Mouse (Mus musculus) mouse trophoblast stem cell (cell line): ENCODE results near the gene Cisd2.

Experiments
- in situ Hi-C, 2 experiments: fragments of 300-500 bp; cut with MseI, MboI; formaldehyde crosslinking; loops; 2 replicates in 1 of 2; 3 replicates in 1 of 2; pipeline ENCODE4 v1.15.1; 2025

The Cisd2 gene

DNA sequence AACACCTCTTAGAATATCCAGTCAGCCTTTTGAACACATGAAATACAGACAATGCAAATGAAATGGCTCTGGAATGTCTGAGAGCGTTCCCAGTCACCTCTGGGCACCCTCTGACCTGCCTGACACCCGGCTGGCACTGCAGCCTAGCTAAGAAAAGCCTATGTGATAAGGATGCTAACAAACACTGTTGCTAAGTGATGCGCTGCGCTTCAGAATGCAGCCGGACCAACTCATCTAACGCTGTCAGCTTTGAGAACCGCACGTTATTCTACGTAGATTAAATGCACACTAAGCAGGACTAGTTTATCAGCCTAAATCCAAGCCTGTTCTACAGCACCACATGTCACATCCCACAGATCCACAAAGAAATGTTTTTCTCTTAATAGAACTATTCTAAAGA lies 11.9 kb downstream of the Cisd2 start:
- in situ Hi-C loops: no loop called here

DNA sequence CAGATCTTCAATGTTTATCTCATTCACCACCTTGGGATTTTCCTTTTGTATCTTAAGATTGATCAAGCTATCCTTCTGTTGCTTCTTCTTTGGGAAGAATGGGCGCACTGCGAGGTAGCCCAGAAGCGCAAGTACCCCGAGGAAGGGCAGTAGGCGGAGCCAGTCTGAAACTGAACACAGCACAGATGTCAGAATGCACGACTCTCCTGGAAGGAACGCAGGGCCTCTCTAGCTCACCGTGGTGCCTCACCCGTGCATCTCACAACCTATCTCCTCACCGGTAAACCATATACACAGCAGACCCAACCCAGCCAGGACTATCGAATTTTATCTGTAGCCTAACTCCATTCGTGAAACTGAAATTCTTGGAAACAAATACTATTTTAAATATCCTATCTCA lies 12.7 kb downstream of the Cisd2 start:
- in situ Hi-C loops: no loop called here

DNA sequence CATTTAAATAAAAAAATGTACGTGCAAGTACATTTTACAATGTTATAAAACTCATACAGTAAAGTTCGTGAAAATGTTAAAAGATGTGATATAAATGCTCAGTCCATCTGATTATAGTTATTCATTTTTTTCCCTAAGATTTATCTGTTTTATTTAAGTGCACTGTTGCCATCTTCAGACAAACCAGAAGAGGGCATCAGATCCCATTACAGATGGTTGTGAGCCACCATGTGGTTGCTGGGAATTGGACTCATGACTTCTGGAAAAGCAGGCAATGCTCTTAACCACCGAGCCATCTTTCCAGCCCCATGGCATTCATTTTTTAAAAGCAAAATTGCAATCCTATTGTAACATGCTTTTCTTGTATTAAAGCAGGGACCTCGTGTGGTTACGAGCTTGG lies 14.5 kb downstream of the Cisd2 start:
- in situ Hi-C loops: no loop called here

DNA sequence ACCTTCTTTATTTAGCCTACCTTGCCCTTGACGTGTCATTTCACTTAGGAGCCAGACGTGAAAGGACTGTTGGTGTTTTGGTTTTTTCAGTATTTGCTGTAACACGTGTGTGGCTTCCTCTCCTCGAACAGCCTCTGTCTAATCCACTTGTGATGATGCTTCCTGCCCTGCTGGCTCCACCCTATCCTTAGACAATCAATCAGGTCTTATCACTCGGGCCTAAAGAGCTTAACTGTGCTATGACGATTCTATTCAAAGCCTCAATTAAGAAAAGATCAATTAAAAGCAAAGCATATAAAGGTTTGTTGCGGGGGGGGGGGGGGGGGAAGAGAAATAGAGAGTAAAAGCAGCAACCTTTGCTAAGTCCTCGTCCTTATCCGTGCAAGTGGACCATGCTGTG lies 16.4 kb downstream of the Cisd2 start:
- in situ Hi-C loops: no loop called here

DNA sequence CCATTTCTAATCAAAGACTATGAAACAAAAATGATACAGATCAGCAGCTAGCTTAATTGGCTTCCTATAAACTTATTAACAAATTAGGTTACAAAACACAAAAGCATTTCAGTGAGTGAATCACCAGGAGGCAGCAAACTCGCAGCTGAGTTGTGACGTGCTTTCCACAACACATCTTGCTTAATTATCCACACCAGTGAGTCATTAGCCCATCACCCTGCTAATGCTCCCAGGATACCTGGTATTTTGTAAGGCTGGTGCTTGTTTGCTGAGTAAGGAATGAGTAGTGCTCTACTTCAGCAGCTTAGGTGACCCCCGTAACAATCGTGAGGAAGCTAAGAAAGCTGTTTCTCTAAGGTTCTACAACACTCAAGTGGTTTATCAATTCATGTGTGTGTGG lies 19.1 kb downstream of the Cisd2 start:
- in situ Hi-C loops: no loop called here

DNA sequence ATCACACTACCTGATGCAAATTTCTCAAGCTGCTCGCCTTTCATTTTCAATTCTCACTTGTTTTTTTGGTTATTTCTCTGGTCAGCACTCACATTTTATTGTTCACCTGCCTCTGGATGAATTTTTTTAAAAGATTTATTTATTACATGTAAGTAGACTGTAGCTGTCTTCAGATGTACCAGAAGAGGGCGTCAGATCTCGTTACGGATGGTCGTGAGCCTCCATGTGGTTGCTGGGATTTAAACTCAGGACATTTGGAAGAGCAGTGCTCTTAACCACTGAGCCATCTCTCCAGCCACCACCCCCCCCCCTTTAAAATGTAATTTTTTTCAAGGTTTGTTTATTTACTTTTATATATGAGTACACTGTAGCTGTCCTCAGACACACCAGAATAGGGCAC lies 19.9 kb downstream of the Cisd2 start:
- in situ Hi-C loops: no loop called here

DNA sequence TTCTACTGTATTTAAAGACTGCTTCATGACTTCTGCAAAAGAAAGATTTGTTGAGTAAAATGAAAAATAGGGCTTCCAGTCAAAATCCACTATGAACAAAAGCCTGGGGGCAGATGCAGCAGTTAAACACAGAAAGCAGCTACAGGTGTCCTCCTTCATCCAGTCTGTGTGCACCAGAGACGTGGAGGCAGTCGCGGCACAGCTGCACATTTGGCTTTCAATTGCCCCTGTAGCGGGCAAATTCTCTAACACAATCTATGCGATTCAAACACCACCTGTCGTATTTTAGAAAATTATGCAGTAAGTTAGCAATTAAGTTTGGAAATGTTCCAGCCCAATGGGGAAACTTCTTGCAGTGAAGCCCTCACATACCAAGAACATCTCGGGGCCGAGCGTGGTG lies 20.5 kb downstream of the Cisd2 start:
- in situ Hi-C loops: no loop called here

DNA sequence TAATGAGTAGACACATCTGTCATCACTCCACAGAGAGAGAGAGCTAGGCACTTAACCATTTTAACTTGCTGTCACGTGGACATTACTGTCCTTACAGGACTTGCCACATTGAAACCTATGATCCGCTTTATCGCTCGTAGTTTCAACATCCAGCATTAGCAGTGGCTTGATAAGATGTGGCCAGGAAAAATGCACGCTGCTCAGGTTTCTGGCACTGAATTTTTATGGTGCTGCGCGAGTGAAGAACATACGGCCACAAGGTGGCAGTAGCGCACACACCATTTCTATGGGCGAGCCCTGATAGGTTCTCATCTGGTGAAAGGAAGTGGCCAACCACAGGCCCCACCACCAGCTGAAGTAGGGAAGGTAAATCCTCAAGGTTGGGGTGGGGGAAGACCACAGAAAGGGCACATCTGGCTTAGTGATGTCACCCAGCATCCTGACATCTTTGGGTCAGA lies 21.5 kb downstream of the Cisd2 start:
- in situ Hi-C loops: no loop called here

DNA sequence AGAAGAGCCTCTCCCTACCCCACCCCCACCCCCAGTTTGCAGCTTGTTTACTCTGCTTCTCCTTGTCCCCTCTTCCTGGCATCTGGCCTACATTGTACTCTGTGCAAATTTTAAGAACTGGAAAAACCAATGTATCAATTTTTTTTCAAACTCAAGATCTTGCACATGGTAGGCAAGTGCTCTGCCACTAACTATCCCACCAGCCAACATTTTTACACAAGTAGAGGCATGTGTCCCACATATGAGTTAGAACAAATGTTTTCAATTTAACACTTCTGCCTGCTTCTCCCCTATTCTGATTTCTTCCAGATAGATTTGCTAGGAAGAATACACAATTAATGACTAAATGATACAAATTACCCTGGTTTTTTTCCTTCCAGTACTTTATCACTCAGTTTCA lies 26.6 kb downstream of the Cisd2 start:
- in situ Hi-C loops: no loop called here

DNA sequence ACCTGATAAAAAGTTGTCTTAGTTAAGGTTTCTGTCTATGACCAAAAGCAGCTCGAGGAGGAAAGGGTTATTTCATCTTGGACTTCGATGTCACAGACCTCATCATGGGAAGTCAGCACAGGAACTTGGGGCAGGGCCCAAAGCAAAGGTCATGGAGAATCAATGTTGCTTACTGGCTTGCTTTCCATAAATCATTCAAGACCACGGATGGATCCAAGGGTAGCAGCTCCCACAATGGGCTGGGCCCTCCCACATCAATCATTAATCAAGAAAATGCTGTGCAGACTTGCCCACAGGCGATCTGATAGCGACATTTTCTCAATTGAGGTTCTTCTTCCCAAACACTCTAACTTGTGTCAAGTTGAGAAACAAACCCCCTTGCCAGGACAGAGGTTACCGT lies 27.6 kb downstream of the Cisd2 start:
- in situ Hi-C loops: no loop called here

DNA sequence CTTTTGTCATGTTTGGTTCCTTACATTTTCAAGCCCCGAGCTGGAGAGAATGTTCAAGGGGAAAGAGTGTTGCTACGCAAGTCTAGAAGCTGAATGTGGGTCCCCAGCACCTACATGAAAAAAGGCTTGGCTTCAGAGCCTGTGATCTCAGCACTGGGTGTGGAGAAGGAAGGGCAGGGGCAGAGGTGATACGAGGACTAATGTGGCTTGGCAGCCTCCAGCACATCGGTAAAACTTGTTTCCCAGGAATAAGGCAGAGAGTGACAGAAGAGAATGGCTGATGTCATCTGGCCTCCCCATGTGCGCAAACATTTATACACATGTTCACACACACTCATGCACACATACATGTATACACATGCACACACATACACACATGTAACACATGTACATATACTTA lies 28.6 kb downstream of the Cisd2 start:
- in situ Hi-C loops: no loop called here

DNA sequence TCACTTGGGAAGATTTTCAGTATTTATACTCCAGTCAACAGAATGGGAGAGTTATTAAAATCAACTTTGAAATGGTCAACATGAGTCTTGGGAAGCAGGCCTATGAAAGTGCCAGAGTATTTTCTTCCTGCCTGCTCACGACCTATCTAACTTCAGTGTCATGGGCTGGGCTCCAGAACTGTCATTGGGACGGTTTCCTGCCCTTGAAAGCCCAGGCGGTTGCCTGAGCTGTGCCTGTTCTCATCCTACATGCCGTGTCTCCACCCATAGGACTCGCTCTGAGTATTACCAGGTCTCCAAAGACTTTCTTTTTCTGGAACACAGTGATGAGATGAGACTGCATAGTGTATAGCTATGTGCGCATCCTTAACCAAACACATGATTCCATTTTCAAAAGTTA lies 30.5 kb downstream of the Cisd2 start:
- in situ Hi-C loops: no loop called here

DNA sequence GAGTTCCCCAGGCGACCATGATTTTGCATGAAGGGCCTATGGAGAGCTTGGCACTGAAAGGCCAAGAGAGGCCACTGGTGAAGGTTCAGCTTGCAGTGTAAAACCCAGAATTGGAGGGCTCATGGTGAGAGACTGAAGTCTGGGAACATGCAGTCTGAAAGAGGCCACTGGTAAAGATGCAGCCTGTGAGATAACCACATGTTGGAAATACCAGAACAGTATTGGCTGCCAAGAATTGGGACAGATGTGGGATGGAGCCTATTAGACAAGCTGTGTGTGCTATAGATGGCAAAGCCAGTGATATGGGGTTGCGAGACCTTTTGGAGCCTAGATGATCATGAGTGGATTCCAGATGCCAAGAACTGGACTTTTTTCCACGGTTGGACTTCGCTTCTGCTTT lies 43.9 kb downstream of the Cisd2 start:
- in situ Hi-C loops: no loop called here

DNA sequence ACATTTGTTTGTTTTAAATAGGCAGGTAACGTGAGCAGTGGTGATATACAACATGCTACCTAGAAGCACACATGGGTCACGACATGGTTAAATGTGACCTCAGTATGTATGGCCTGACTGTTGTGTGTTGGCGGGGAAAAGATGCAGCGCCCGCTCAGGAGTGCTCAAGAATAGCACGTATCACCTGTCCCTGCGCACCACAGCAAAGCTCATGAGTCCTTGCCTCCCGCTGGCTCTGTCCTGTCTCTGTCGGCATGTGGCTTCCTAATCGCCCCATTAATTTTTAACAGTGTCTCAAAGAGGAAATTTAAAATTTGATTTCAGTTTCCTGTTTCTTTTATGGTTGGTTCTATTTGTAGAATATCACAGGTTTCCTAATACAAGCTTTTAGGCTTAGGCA lies 46.3 kb downstream of the Cisd2 start:
- in situ Hi-C loops: no loop called here

DNA sequence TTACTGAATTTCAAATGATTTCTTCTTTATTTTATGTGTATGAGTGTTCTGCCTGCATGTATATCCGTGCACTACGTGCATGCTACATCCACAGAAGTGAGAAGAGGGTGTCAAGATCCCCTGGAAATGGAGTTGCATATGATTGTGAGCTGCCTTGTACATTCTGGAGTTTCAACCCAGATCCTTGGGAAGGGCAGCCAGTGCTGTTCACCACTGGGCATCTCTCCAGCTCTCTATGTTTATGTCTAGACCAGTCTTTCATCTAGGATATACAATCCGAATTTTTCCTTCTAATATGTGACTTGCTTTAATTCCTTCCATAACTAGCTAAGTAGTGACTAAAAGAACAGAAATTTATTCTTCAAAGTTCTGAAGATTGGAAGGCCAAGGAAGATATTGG lies 47.9 kb downstream of the Cisd2 start:
- in situ Hi-C loops: no loop called here

DNA sequence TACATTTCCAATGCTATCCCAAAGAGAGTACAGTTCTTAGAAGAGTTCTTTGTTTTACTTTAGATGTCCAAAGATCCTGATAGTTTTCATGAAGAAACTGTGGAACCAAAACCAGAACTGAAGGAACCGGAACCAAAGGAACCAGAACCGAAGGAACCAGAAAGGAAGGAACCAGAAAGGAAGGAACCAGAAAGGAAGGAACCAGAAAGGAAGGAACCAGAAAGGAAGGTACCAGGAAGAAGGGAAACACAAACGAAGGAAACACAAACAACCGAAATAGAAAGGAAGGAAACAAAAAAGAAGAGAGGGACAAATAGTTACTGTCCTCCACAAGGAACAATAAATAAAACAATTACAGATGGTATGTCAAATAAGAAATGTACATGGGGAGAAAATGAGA lies 66.3 kb downstream of the Cisd2 start:
- in situ Hi-C loops: no loop called here
